Mouse (Mus musculus) T-helper 2 cell (primary cell): ENCODE measurements around the gene Vmn1r234.
"Not testable (repeated sequence)": the region's sequence is repeated elsewhere in the genome, so short reads cannot be mapped to it uniquely, and the experiment has no call there.

ENCODE experiments used
- in situ Hi-C: fragments of 300-600 bp; cut with MboI, MseI; formaldehyde crosslinking; loops from one replicate; pipeline ENCODE4 v1.15.1; 2025; ENCODE audit warnings: high pct_unique_total_duplicates

Gene Vmn1r234

GRCm38 (mm10) chr17:21225787-21226186 is at the start of gene Vmn1r234:
TSS of gene Vmn1r234 (plus strand) at chr17:21226087.
- in situ Hi-C loops: no loop called here

- in situ Hi-C loops: not testable (repeated sequence)
Observed at GRCm38 (mm10) chr17:21211081-21211480, 14.8 kb upstream of the Vmn1r234 start.

- in situ Hi-C loops: no loop called here
Observed at GRCm38 (mm10) chr17:21231654-21232053, 5.8 kb downstream of the Vmn1r234 start.

GRCm38 (mm10) chr17:21256111-21256510 is 30.2 kb downstream of the Vmn1r234 start, which contains the start of gene Vmn1r235:
TSS of gene Vmn1r235 (plus strand) at chr17:21256411.
- in situ Hi-C loops: no loop called here

- in situ Hi-C loops: loop anchor here (5.0 to 10.0 kb wide), 2 partner anchors 150 to 263 kb away; partner anchors contain the start of genes Zfp52 and Zfp54
Observed at GRCm38 (mm10) chr17:21272103-21272502, 46.2 kb downstream of the Vmn1r234 start.

GRCm38 (mm10) chr17:21282642-21283041 is 56.8 kb downstream of the Vmn1r234 start, which contains the start of gene Vmn1r236:
TSS of gene Vmn1r236 (plus strand) at chr17:21282942.
- in situ Hi-C loops: no loop called here

GRCm38 (mm10) chr17:21284395-21284794 is 58.5 kb downstream of the Vmn1r234 start:
- in situ Hi-C loops: no loop called here
